Comparison of ENCODE assay signal across 8 mouse cellular contexts in the genomic region with DNA sequence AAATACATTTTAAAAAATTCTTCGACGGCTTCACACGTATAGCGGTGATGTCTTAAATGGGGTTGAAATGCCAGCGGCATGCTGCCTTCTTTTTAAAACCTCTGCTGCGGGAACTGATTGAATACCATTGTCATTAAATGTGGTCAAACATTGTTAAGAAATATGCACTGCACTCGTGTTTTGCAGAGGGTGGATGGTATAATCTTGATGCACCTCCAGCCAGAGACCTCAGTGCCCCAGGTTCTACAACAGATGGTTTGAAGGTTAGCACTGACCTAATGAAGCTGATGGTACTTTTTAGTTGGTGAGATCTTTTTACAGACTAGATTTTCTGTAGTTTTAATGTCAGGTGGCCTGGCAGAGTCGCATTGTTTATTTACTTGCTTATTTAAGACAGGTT. TPM values are rescaled to one million over a fixed set of nuclear protein-coding genes. Genes with fewer than 3 reads are reported as not detected.
DNase-seq lines count a peak whose midpoint lies in the region; ATAC-seq and TF ChIP-seq lines count a peak whose summit lies in the region.

No protein-coding gene starts in this region.

- peak overlapping the region; percentile 95 for H3K9ac ChIP-seq in heart, embryonic 12.5 days
- H3K9ac ChIP-seq in MEL (ENCODE audit: control insufficient read depth, low read depth, low read length, poor library complexity, severe bottlenecking), result peak overlapping the region; percentile 91

- no peaks in the 10 kb centered on the region for H3K27me3 ChIP-seq in heart, embryonic 12.5 days (replicated peaks)
- H3K27me3 ChIP-seq in MEL (ENCODE audit: control insufficient read depth in 1 of 2, insufficient read depth in 2 of 2, low read length in 2 of 2), result no peaks in the 10 kb centered on the region
- H3K27me3 ChIP-seq in hindbrain, embryonic 10.5 days (ENCODE audit: insufficient read depth, poor library complexity, severe bottlenecking), result no peaks in the 10 kb centered on the region
- no peaks in the 10 kb centered on the region for H3K27me3 ChIP-seq in midbrain, embryonic 10.5 days (ENCODE audit: low read depth, poor library complexity, severe bottlenecking)

- TF ChIP-seq POLR2A in MEL (IDR thresholded peaks at IDR 0.05; ENCODE audit: control insufficient read depth in 1 of 2, insufficient read depth in 1 of 2, low read depth in 1 of 2, low read length in 2 of 2, poor library complexity in 1 of 2), result no peak

- H3K36me3 ChIP-seq in heart, embryonic 12.5 days, result no peaks in the 10 kb centered on the region
- H3K36me3 ChIP-seq in MEL (ENCODE audit: control insufficient read depth in 1 of 2, insufficient read depth in 2 of 2, low read length in 2 of 2), result peaks cover 0 to 21% of the 10 kb centered on the region in 2 experiments; a peak in 2 of 4 replicates
- H3K36me3 ChIP-seq in hindbrain, embryonic 10.5 days, result no peaks in the 10 kb centered on the region; the same call in 1 of the 2 replicates
- peaks cover 12% of the 10 kb centered on the region for H3K36me3 ChIP-seq in midbrain, embryonic 10.5 days

- WGBS in heart, embryonic 12.5 days, result under 1% methylated on average over 8 of the region's 8 CpGs
- under 1% methylated on average over 8 of the region's 8 CpGs for WGBS in hindbrain, embryonic 10.5 days
- WGBS in midbrain, embryonic 10.5 days, result 1% methylated on average over 8 of the region's 8 CpGs

- H3K9me3 ChIP-seq in heart, embryonic 12.5 days (replicated peaks), result no peaks in the 10 kb centered on the region
- H3K9me3 ChIP-seq in MEL (replicated peaks; ENCODE audit: insufficient read depth, low read length), result no peaks in the 10 kb centered on the region
- no peaks in the 10 kb centered on the region for H3K9me3 ChIP-seq in hindbrain, embryonic 10.5 days
- H3K9me3 ChIP-seq in midbrain, embryonic 10.5 days (replicated peaks), result no peaks in the 10 kb centered on the region

- TF ChIP-seq RAD21 in MEL (IDR thresholded peaks at IDR 0.05; ENCODE audit: low read depth, low read length), result no peak

- peaks cover 69% of the 10 kb centered on the region for H3K79me2 ChIP-seq in MEL (ENCODE audit: control insufficient read depth, insufficient read depth, low read length, poor library complexity)

- no peak for TF ChIP-seq EP300 in MEL (IDR thresholded peaks at IDR 0.05; ENCODE audit: low read depth in 1 of 2, low read length in 2 of 2)

- peaks cover 29% of the 10 kb centered on the region for H3K4me1 ChIP-seq in heart, embryonic 12.5 days (replicated peaks)
- peaks cover 0 to 7% of the 10 kb centered on the region in 2 experiments; a peak in 2 of 4 replicates for H3K4me1 ChIP-seq in MEL (ENCODE audit: control insufficient read depth in 1 of 2, insufficient read depth in 2 of 2, low read length in 2 of 2)
- H3K4me1 ChIP-seq in hindbrain, embryonic 10.5 days (replicated peaks), result peaks cover 44% of the 10 kb centered on the region
- peaks cover 48% of the 10 kb centered on the region for H3K4me1 ChIP-seq in midbrain, embryonic 10.5 days

- H3K27ac ChIP-seq in heart, embryonic 12.5 days (ENCODE audit: poor library complexity, severe bottlenecking), result 0 out of 2 replicates have a peak overlapping the region, but pooled peaks have one; percentile 98
- peak overlapping the region; percentile 87 for H3K27ac ChIP-seq in MEL (ENCODE audit: control insufficient read depth, low read depth, low read length)
- H3K27ac ChIP-seq in hindbrain, embryonic 10.5 days, result peak overlapping the region; percentile 99
- 0 out of 2 replicates have a peak overlapping the region, but pooled peaks have one; percentile 97 for H3K27ac ChIP-seq in midbrain, embryonic 10.5 days (replicated peaks)

- TF ChIP-seq CTCF in MEL (IDR thresholded peaks at IDR 0.05 in 2 of 3, conservative IDR thresholded peaks at IDR 0.05 in 1 of 3; ENCODE audit: control insufficient read depth in 1 of 3, insufficient read depth in 1 of 3, low read depth in 2 of 3, low read length in 3 of 3, poor library complexity in 1 of 3, severe bottlenecking in 1 of 3), result no peak

- H3K4me2 ChIP-seq in heart, embryonic 12.5 days, result peak overlapping the region; percentile 93

- DNase-seq in heart, postnatal 4 days, result no peak
- DNase-seq in MEL (ENCODE audit: low read depth, low spot score), result no peak
- no peak for DNase-seq in hindbrain, embryonic 10.5 days (ENCODE audit: low spot score)
- no peak for DNase-seq in midbrain, embryonic 10.5 days (ENCODE audit: low spot score)
- DNase-seq in spleen, postnatal 36 days (ENCODE audit: low spot score in 2 of 2), result no peak
- DNase-seq in layer of hippocampus, adult 18-20 months (ENCODE audit: low spot score in 2 of 2), result no peak

- H3K4me3 ChIP-seq in heart, embryonic 12.5 days, result peak overlapping the region; percentile 89
- H3K4me3 ChIP-seq in MEL (ENCODE audit: control insufficient read depth in 1 of 2, insufficient read depth in 1 of 2, low read depth in 2 of 2, low read length in 2 of 2), result peak overlapping the region; percentile 96 to 99
- peak overlapping the region; percentile 98 for H3K4me3 ChIP-seq in hindbrain, embryonic 10.5 days
- peak overlapping the region; percentile 75 for H3K4me3 ChIP-seq in midbrain, embryonic 10.5 days

- no peak for ATAC-seq in heart, embryonic 12.5 days (ENCODE audit: insufficient number of reproducible peaks, low FRiP score)
- ATAC-seq in granulocyte monocyte progenitor cell, adult 5-6 weeks (replicated peaks; ENCODE audit: poor library complexity, severe bottlenecking), result no peak

TF ChIP-seq in MEL, 35 proteins besides CTCF, POLR2A, EP300 and RAD21:
- TF ChIP-seq CHD1 (IDR thresholded peaks at IDR 0.05; ENCODE audit: low read depth, low read length), result 0 out of 2 replicates have a peak, but pooled peaks have one; percentile 25
- TF ChIP-seq MAFK (IDR thresholded peaks at IDR 0.05; ENCODE audit: borderline replicate concordance, low read depth, low read length), result no peak
- peak; percentile 3; the same call in 1 of the 2 replicates for TF ChIP-seq MAX (IDR thresholded peaks at IDR 0.05; ENCODE audit: low read length)

RNA-seq across cellular contexts. Expression of gene Msl2, which starts 1.8 kb away (rescaled TPM):
- 5.3 and 6.0 TPM in 2 replicates for polyA plus RNA-seq in heart, embryonic 12.5 days (2016; fragmentation: Nextera tagmentation; extraction: Ambion mirVana)
- 10 to 100 TPM; 38.4 to 41.7 TPM for total RNA-seq in heart, postnatal 4 days (2021)
- 19.7 and 20.5 TPM in 2 replicates for total RNA-seq in MEL (2012; rRNA removed)
- polyA plus RNA-seq in MEL (2012; ENCODE audit: insufficient read depth in 1 of 2, insufficient read length in 2 of 2, low read depth in 1 of 2, low replicate concordance in 2 of 2, missing spikeins in 1 of 2), result 10 to 100 TPM; 29.6 to 39.6 TPM
- polyA plus RNA-seq in hindbrain, embryonic 10.5 days (2016; fragmentation: Nextera tagmentation; extraction: Ambion mirVana), result 3.7 and 4.5 TPM in 2 replicates
- polyA plus RNA-seq in midbrain, embryonic 10.5 days (2016; fragmentation: Nextera tagmentation; extraction: Ambion mirVana), result 3.8 and 3.9 TPM in 2 replicates
- total RNA-seq in granulocyte monocyte progenitor cell, adult 5-6 weeks (2014; fragmentation: Nextera tagmentation), result 55.3 and 55.8 TPM in 2 replicates
- 38.0 and 47.4 TPM in 2 replicates for total RNA-seq in granulocyte monocyte progenitor cell, adult 5-6 weeks (2017)
- 10 to 100 TPM; 65.9 to 66.4 TPM for total RNA-seq in layer of hippocampus, adult 18-20 months (2021)

RNA-seq across cellular contexts. Expression of gene Pccb, which starts 41.0 kb away (rescaled TPM):
- 21.6 TPM in 2 replicates for polyA plus RNA-seq in heart, embryonic 12.5 days (2016; fragmentation: Nextera tagmentation; extraction: Ambion mirVana)
- 10 to 100 TPM; 65.1 to 73.7 TPM for total RNA-seq in heart, postnatal 4 days (2021)
- 11.5 and 13.2 TPM in 2 replicates for total RNA-seq in MEL (2012; rRNA removed)
- 10 to 100 TPM in 1 of 2 experiments, not detected in 1; 21.1 TPM for polyA plus RNA-seq in MEL (2012; ENCODE audit: insufficient read depth in 1 of 2, insufficient read length in 2 of 2, low read depth in 1 of 2, low replicate concordance in 2 of 2, missing spikeins in 1 of 2)
- polyA plus RNA-seq in hindbrain, embryonic 10.5 days (2016; fragmentation: Nextera tagmentation; extraction: Ambion mirVana), result 13.2 and 14.2 TPM in 2 replicates
- polyA plus RNA-seq in midbrain, embryonic 10.5 days (2016; fragmentation: Nextera tagmentation; extraction: Ambion mirVana), result 14.2 and 15.7 TPM in 2 replicates
- 17.9 and 18.7 TPM in 2 replicates for total RNA-seq in granulocyte monocyte progenitor cell, adult 5-6 weeks (2014; fragmentation: Nextera tagmentation)
- 15.6 and 21.4 TPM in 2 replicates for total RNA-seq in granulocyte monocyte progenitor cell, adult 5-6 weeks (2017)
- 10 to 100 TPM; 43.3 to 43.9 TPM for total RNA-seq in layer of hippocampus, adult 18-20 months (2021)
